Mouse (Mus musculus) cerebellum, postnatal 25 days (tissue): ENCODE results near the gene Polr1d.

Experiments used
- DNase-seq, 2 experiments: peaks; one replicate each; pipeline ENCODE4 v3.0.0; 2021; ENCODE audit warnings: mixed read lengths in 2 of 2

The Polr1d gene

GRCm38 (mm10) chr5:147055572-147056245, 21.1 kb upstream of the Polr1d start:
- peak in 1 of 2 experiments; percentile 30 for DNase-seq

GRCm38 (mm10) chr5:147056712-147057290, 20.0 kb upstream of the Polr1d start:
- DNase-seq = peak in 1 of 2 experiments; percentile 32

GRCm38 (mm10) chr5:147057626-147058414, 19.0 kb upstream of the Polr1d start:
- peak in 1 of 2 experiments; percentile 29 for DNase-seq

- DNase-seq = peak; percentile 58 to 68
Measured at GRCm38 (mm10) chr5:147058661-147059060, 18.2 kb upstream of the Polr1d start.

- DNase-seq = peak in 1 of 2 experiments; percentile 54
Measured at GRCm38 (mm10) chr5:147059319-147059718, 17.5 kb upstream of the Polr1d start.

- DNase-seq = peak in 1 of 2 experiments; percentile 32
Measured at GRCm38 (mm10) chr5:147060024-147060423, 16.8 kb upstream of the Polr1d start.

- no peak for DNase-seq
Measured at GRCm38 (mm10) chr5:147063215-147063661, 13.6 kb upstream of the Polr1d start.

GRCm38 (mm10) chr5:147066129-147066528, 10.7 kb upstream of the Polr1d start:
- no peak for DNase-seq

- DNase-seq = no peak
Measured at GRCm38 (mm10) chr5:147066965-147067364, 9.9 kb upstream of the Polr1d start.

- DNase-seq = peak; percentile 80 to 85
Measured at GRCm38 (mm10) chr5:147068876-147069275, 8.0 kb upstream of the Polr1d start.

GRCm38 (mm10) chr5:147070791-147071516, 5.9 kb upstream of the Polr1d start:
- DNase-seq = peak in 1 of 2 experiments; percentile 45

GRCm38 (mm10) chr5:147071886-147072285, 5.0 kb upstream of the Polr1d start:
- DNase-seq = no peak

- no peak for DNase-seq
Measured at GRCm38 (mm10) chr5:147073805-147074204, 3.0 kb upstream of the Polr1d start.

- peak in 1 of 2 experiments; percentile 37 for DNase-seq
Measured at GRCm38 (mm10) chr5:147075103-147076025, 1.5 kb upstream of the Polr1d start.

- peak; percentile 98 to 99 for DNase-seq
Measured at GRCm38 (mm10) chr5:147076026-147076798, 638 bp upstream of the Polr1d start, which contains the start of gene Lnx2. Lnx2 (minus strand) TSS chr5:147076586.

- DNase-seq = peak; percentile 96 to 98
Measured at GRCm38 (mm10) chr5:147077305-147078034, 620 bp downstream of the Polr1d start.

- DNase-seq = no peak
Measured at GRCm38 (mm10) chr5:147078110-147078900, 1.5 kb downstream of the Polr1d start.

- DNase-seq = peak; percentile 91 to 94
Measured at GRCm38 (mm10) chr5:147085201-147085894, 8.5 kb downstream of the Polr1d start.
